Mouse (Mus musculus) lung, embryonic 15.5 days (tissue): ENCODE results near the gene Gtf3c5. TPM values are rescaled to one million over a fixed set of nuclear protein-coding genes. Genes with fewer than 3 reads are reported as not detected.

Source experiments
- ATAC-seq: fragments of 200-750 bp; cut with Nextera tagmentation; 2 replicates; pipeline ENCODE4 v1.8.0; 2017; ENCODE audit warnings: moderate number of reproducible peaks, borderline replicate concordance; ENCODE audit not compliant: low FRiP score, low TSS enrichment; ENCODE audit errors: extremely low read depth
- H3K27ac ChIP-seq: fragments of 300-500 bp; sonication (generic); 2 replicates; pipeline ENCODE4 v1.5.1; 2015; ENCODE audit warnings: moderate library complexity, mild to moderate bottlenecking, inconsistent platforms
- H3K27me3 ChIP-seq: fragments of 300-500 bp; sonication (generic); 2 replicates; pipeline ENCODE4 v1.6.1; 2015; ENCODE audit warnings: inconsistent platforms
- H3K36me3 ChIP-seq: fragments of 300-500 bp; sonication (generic); 2 replicates; pipeline ENCODE4 v1.6.1; 2015; ENCODE audit warnings: inconsistent platforms
- H3K4me1 ChIP-seq: fragments of 300-500 bp; sonication (generic); 2 replicates; pipeline ENCODE4 v1.6.1; 2015; ENCODE audit warnings: inconsistent platforms
- H3K4me2 ChIP-seq: fragments of 300-500 bp; sonication (generic); 2 replicates; pipeline ENCODE4 v1.6.1; 2015; ENCODE audit warnings: inconsistent platforms, mild to moderate bottlenecking, moderate library complexity
- H3K4me3 ChIP-seq: fragments of 300-500 bp; sonication (generic); 2 replicates; pipeline ENCODE4 v1.5.1; 2015; ENCODE audit warnings: mild to moderate bottlenecking, inconsistent platforms
- H3K9ac ChIP-seq: fragments of 300-500 bp; sonication (generic); 2 replicates; pipeline ENCODE4 v1.6.1; 2015; ENCODE audit warnings: inconsistent platforms
- H3K9me3 ChIP-seq: fragments of 300-500 bp; sonication (generic); 2 replicates; pipeline ENCODE4 v1.6.1; 2016; ENCODE audit warnings: inconsistent platforms
- WGBS: fragments of 180-500 bp; shearing (Covaris S2); methylation state at CpG from one replicate; pipeline ENCODE4 v1.1.7; 2015; 5-methylcytosine and 5-hydroxymethylcytosine counted together
- polyA plus RNA-seq: library from polyadenylated mRNA; unstranded; fragments of >200 nt; fragmentation: Nextera tagmentation; extraction: Ambion mirVana; gene quantifications from 2 replicates; pipeline ENCODE4 v1.2.1, GENCODE M21; 2015

The Gtf3c5 gene
- polyA plus RNA-seq, 1 experiment from 2014 or later = 46.7 TPM

GRCm38 (mm10) chr2:28537995-28538816, 45.3 kb downstream of the Gtf3c5 start:
- no peaks in the 10 kb centered on the region for H3K27me3 ChIP-seq
- no peak overlapping the region for H3K4me2 ChIP-seq
- H3K4me1 ChIP-seq = peaks cover 70% of the 10 kb centered on the region
- no peak overlapping the region for H3K4me3 ChIP-seq
- 72% methylated on average over 8 of the region's 8 CpGs for WGBS
- no peak for ATAC-seq
- peaks cover 11% of the 10 kb centered on the region for H3K36me3 ChIP-seq
- H3K9me3 ChIP-seq = no peaks in the 10 kb centered on the region
- peak overlapping the region; percentile 76; the same call in 1 of the 2 replicates for H3K27ac ChIP-seq
- no peak overlapping the region for H3K9ac ChIP-seq

- Histone ChIP-seq H3K27ac (no peak overlapping the region), H3K27me3 (no peaks in the 10 kb centered on the region), H3K4me3 (no peak overlapping the region), H3K36me3 (peaks cover 6% of the 10 kb centered on the region), H3K9ac (no peak overlapping the region), H3K9me3 (no peaks in the 10 kb centered on the region), H3K4me1 (peaks cover 76% of the 10 kb centered on the region), H3K4me2 (no peak overlapping the region)
- no peak for ATAC-seq
- WGBS = 43% methylated on average over 4 of the region's 4 CpGs
These were observed 46.0 kb downstream of the Gtf3c5 start for GRCm38 (mm10) chr2:28537634-28537920.

GRCm38 (mm10) chr2:28536766-28537633, 46.6 kb downstream of the Gtf3c5 start:
- peak overlapping the region; percentile 83 for H3K27ac ChIP-seq
- no peaks in the 10 kb centered on the region for H3K9me3 ChIP-seq
- WGBS = 72% methylated on average over 11 of the region's 11 CpGs
- H3K4me3 ChIP-seq = no peak overlapping the region
- peaks cover 81% of the 10 kb centered on the region for H3K4me1 ChIP-seq
- H3K27me3 ChIP-seq = no peaks in the 10 kb centered on the region
- no peak overlapping the region for H3K9ac ChIP-seq
- peaks cover under 1% of the 10 kb centered on the region; the same call in 1 of the 2 replicates for H3K36me3 ChIP-seq
- H3K4me2 ChIP-seq = no peak overlapping the region
- ATAC-seq = no peak

- 25% methylated on average over 4 of the region's 4 CpGs for WGBS
- no peak overlapping the region for H3K9ac ChIP-seq
- H3K4me3 ChIP-seq = peak overlapping the region; percentile 5; the same call in 1 of the 2 replicates
- no peaks in the 10 kb centered on the region for H3K27me3 ChIP-seq
- peak overlapping the region; percentile 83 for H3K27ac ChIP-seq
- H3K9me3 ChIP-seq = no peaks in the 10 kb centered on the region
- ATAC-seq = no peak
- H3K4me1 ChIP-seq = peaks cover 81% of the 10 kb centered on the region
- H3K36me3 ChIP-seq = no peaks in the 10 kb centered on the region
- peak overlapping the region; percentile 90 for H3K4me2 ChIP-seq
These were observed 47.4 kb downstream of the Gtf3c5 start for GRCm38 (mm10) chr2:28536166-28536565.

- H3K27ac ChIP-seq = peak overlapping the region; percentile 83
- peak overlapping the region; percentile 5; the same call in 1 of the 2 replicates for H3K4me3 ChIP-seq
- no peaks in the 10 kb centered on the region for H3K36me3 ChIP-seq
- WGBS = 39% methylated on average over 7 of the region's 7 CpGs
- H3K27me3 ChIP-seq = no peaks in the 10 kb centered on the region
- no peak for ATAC-seq
- H3K9ac ChIP-seq = no peak overlapping the region
- H3K4me2 ChIP-seq = peak overlapping the region; percentile 90
- H3K4me1 ChIP-seq = peaks cover 82% of the 10 kb centered on the region
- no peaks in the 10 kb centered on the region for H3K9me3 ChIP-seq
These were observed 47.9 kb downstream of the Gtf3c5 start for GRCm38 (mm10) chr2:28535650-28536049.

- H3K9ac ChIP-seq = no peak overlapping the region
- H3K27me3 ChIP-seq = no peaks in the 10 kb centered on the region
- peaks cover 83% of the 10 kb centered on the region for H3K4me1 ChIP-seq
- ATAC-seq = no peak
- 33% methylated on average over 4 of the region's 4 CpGs for WGBS
- no peaks in the 10 kb centered on the region for H3K36me3 ChIP-seq
- H3K9me3 ChIP-seq = no peaks in the 10 kb centered on the region
- H3K27ac ChIP-seq = peak overlapping the region; percentile 83
- H3K4me3 ChIP-seq = peak overlapping the region; percentile 74; the same call in 1 of the 2 replicates
- peak overlapping the region; percentile 90 for H3K4me2 ChIP-seq
These were observed 48.3 kb downstream of the Gtf3c5 start for GRCm38 (mm10) chr2:28535263-28535540.

GRCm38 (mm10) chr2:28534436-28535262, 48.9 kb downstream of the Gtf3c5 start:
- ATAC-seq = no peak
- WGBS = 38% methylated on average over 11 of the region's 11 CpGs
- H3K4me2 ChIP-seq = peak overlapping the region; percentile 90

GRCm38 (mm10) chr2:28533901-28534435, 49.6 kb downstream of the Gtf3c5 start:
- Histone ChIP-seq H3K36me3 (no peaks in the 10 kb centered on the region), H3K9me3 (no peaks in the 10 kb centered on the region), H3K4me3 (peak overlapping the region; percentile 74), H3K27me3 (no peaks in the 10 kb centered on the region), H3K27ac (peak overlapping the region; percentile 83), H3K9ac (peak overlapping the region; percentile 78), H3K4me2 (peak overlapping the region; percentile 90), H3K4me1 (peaks cover 71% of the 10 kb centered on the region)
- WGBS = 69% methylated on average over 7 of the region's 7 CpGs
- ATAC-seq = no peak

More at GRCm38 (mm10) chr2:28534436-28535262, 48.9 kb downstream of the Gtf3c5 start:
- Histone ChIP-seq H3K27me3 (no peaks in the 10 kb centered on the region), H3K4me1 (peaks cover 77% of the 10 kb centered on the region), H3K9me3 (no peaks in the 10 kb centered on the region), H3K9ac (peak overlapping the region; percentile 78; the same call in 1 of the 2 replicates), H3K4me3 (peak overlapping the region; percentile 74), H3K27ac (peak overlapping the region; percentile 83), H3K36me3 (no peaks in the 10 kb centered on the region)

GRCm38 (mm10) chr2:28532938-28533771, 50.4 kb downstream of the Gtf3c5 start:
- H3K9me3 ChIP-seq = no peaks in the 10 kb centered on the region
- peak overlapping the region; percentile 90 for H3K4me2 ChIP-seq
- H3K9ac ChIP-seq = peak overlapping the region; percentile 78
- peak overlapping the region; percentile 74 for H3K4me3 ChIP-seq
- H3K4me1 ChIP-seq = peaks cover 62% of the 10 kb centered on the region
- peak overlapping the region; percentile 83 for H3K27ac ChIP-seq
- WGBS = 3% methylated on average over 48 of the region's 49 CpGs
- ATAC-seq = peak; percentile 92
- no peaks in the 10 kb centered on the region for H3K36me3 ChIP-seq
- H3K27me3 ChIP-seq = no peaks in the 10 kb centered on the region

- Histone ChIP-seq H3K36me3 (no peaks in the 10 kb centered on the region), H3K27ac (no peak overlapping the region), H3K4me3 (no peak overlapping the region), H3K9me3 (no peaks in the 10 kb centered on the region), H3K9ac (no peak overlapping the region; the same call in 1 of the 2 replicates), H3K27me3 (no peaks in the 10 kb centered on the region), H3K4me1 (peaks cover 51% of the 10 kb centered on the region), H3K4me2 (no peak overlapping the region)
- WGBS = 62% methylated on average over 7 of the region's 7 CpGs
- no peak for ATAC-seq
These were observed 53.2 kb downstream of the Gtf3c5 start for GRCm38 (mm10) chr2:28530311-28530710.
